Mouse (Mus musculus) hindbrain, postnatal 0 days (tissue): ENCODE measurements at regions not wholly inside any gene's neighbourhood (a gene's known extent, or its start where the extent isn't known, plus 50 kb on each side); places are given as distances from the start of the nearest gene placed in this dataset.
A peak's percentile ranks its signal among the peaks of the same experiment; 100 is the strongest.

ENCODE experiments used
- ATAC-seq: fragments of 200-750 bp; cut with Nextera tagmentation; 2 replicates; pipeline ENCODE4 v1.8.0; 2017; ENCODE audit warnings: mild to moderate bottlenecking, moderate TSS enrichment, moderate library complexity
- DNase-seq: peaks from one replicate; pipeline ENCODE4 v3.0.0-alpha.2; 2015; ENCODE audit warnings: low spot score
- H3K27ac ChIP-seq: fragments of 300-500 bp; sonication (generic); 2 replicates; pipeline ENCODE4 v1.5.1; 2014; ENCODE audit warnings: mild to moderate bottlenecking
- H3K27me3 ChIP-seq: fragments of 300-500 bp; sonication (generic); 2 replicates; pipeline ENCODE4 v1.6.1; 2014; ENCODE audit warnings: low read length, mixed read lengths; ENCODE audit not compliant: insufficient read depth
- H3K36me3 ChIP-seq: fragments of 300-500 bp; sonication (generic); 2 replicates; pipeline ENCODE4 v1.6.1; 2014; ENCODE audit warnings: low read length, mixed read lengths; ENCODE audit not compliant: insufficient read depth
- H3K4me1 ChIP-seq: fragments of 300-500 bp; sonication (generic); 2 replicates; pipeline ENCODE4 v1.6.1; 2014; ENCODE audit warnings: antibody characterized with exemption, low read length, mixed read lengths; ENCODE audit not compliant: insufficient read depth
- H3K4me2 ChIP-seq: fragments of 300-500 bp; sonication (generic); 2 replicates; pipeline ENCODE4 v1.6.1; 2014; ENCODE audit warnings: low read depth, mild to moderate bottlenecking, low read length, moderate library complexity, mixed read lengths
- H3K4me3 ChIP-seq: fragments of 300-500 bp; sonication (generic); 2 replicates; pipeline ENCODE4 v1.5.1; 2014; ENCODE audit warnings: low read length
- H3K9ac ChIP-seq: fragments of 300-500 bp; sonication (generic); replicated peaks from 2 replicates; pipeline ENCODE4 v1.6.1; 2014; ENCODE audit warnings: mild to moderate bottlenecking, low read length, moderate library complexity, mixed read lengths
- H3K9me3 ChIP-seq: fragments of 300-500 bp; sonication (generic); 2 replicates; pipeline ENCODE4 v1.6.1; 2016; ENCODE audit warnings: low read length, mixed read lengths
- CTCF ChIP-seq: IDR thresholded peaks from 2 replicates; pipeline ENCODE4 v1.5.1; 2016; ENCODE audit warnings: antibody characterized with exemption, control low read depth, low read depth
- WGBS: fragments of 180-500 bp; shearing (Covaris S2); extraction: QIAGEN DNeasy Blood & Tissue Kit; methylation state at CpG from one replicate; pipeline ENCODE4 v1.1.7; 2014; 5-methylcytosine and 5-hydroxymethylcytosine counted together

DNA sequence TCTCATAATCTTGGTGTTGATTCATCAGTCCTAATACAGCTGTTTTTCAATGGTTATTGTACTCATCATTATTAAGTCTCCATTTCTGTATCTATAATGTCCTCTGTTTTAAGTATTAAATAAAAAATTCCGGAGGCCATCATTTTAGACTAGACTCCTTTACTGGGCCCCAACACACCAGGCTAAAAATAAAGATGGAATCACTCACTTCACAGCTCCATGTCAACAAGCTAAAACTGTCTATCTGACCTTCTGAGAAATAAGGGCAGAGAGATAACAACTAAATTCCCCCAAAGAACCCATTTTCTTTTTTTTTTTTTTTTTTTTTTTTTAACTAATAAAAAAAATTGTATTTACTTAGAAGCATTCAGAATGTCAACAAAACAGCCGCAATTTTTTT is 70.5 kb upstream of the Arhgap11a start:
- WGBS = 94% methylated on average over 1 of the region's 2 CpGs
- ATAC-seq (no peak), DNase-seq (no peak)
- H3K9me3 ChIP-seq = no peaks in the 10 kb centered on the region
- H3K27ac ChIP-seq = no peak overlapping the region
- H3K4me2 ChIP-seq = no peak overlapping the region
- no peak overlapping the region for H3K4me3 ChIP-seq
- no peaks in the 10 kb centered on the region for H3K4me1 ChIP-seq
- TF ChIP-seq CTCF = no peak
- H3K36me3 ChIP-seq = no peaks in the 10 kb centered on the region
- H3K27me3 ChIP-seq = no peaks in the 10 kb centered on the region
- H3K9ac ChIP-seq = no peak overlapping the region

DNA sequence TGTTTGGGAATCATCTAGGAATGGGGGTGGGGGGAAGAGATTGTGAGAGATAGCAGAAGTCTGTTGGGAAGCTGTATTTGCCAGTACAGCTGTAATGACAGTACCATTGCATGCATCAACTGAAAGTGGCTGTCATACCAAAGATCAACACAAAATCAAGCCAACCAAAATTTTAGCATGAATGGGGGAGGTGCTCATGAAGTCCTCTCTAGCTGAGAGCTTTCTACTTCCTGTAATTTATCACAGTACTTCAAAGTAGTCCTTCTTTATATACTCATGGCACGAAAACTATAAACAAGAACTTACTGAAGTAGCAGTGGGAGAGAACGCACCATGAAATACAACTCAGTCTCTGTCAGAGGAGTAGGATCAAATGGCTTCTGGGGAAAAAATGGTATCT is 65.8 kb upstream of the Arhgap11a start:
- Histone ChIP-seq H3K9ac (no peak overlapping the region), H3K4me3 (no peak overlapping the region), H3K27ac (no peak overlapping the region), H3K4me1 (no peaks in the 10 kb centered on the region), H3K9me3 (no peaks in the 10 kb centered on the region), H3K36me3 (no peaks in the 10 kb centered on the region), H3K4me2 (no peak overlapping the region), H3K27me3 (no peaks in the 10 kb centered on the region)
- ATAC-seq = no peak
- 86% methylated on average over 2 of the region's 2 CpGs for WGBS
- DNase-seq = no peak
- TF ChIP-seq CTCF = no peak

DNA sequence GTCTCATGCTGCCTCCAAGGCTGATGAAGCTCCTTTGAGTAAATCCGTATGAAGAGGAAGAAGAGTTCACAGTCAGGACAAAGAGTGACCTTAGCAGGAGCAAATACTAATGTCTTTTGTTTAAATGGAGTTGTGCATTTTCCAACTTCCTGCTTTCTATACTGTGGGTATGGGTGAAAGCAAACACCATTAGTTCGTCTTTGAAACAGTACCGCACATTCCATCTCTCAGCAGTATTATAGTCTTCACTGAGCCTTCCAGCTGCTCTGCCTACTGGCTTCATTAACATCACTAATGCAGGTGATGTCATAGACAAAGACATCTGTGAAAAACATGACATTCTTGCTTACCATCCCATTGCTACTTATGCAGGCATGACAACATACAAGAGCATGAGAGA is 62.7 kb upstream of the Arhgap11a start:
- WGBS = 56% methylated on average over 3 of the region's 3 CpGs
- Histone ChIP-seq H3K36me3 (no peaks in the 10 kb centered on the region), H3K4me2 (no peak overlapping the region), H3K27ac (no peak overlapping the region), H3K27me3 (no peaks in the 10 kb centered on the region), H3K9me3 (no peaks in the 10 kb centered on the region), H3K4me1 (no peaks in the 10 kb centered on the region), H3K4me3 (no peak overlapping the region), H3K9ac (no peak overlapping the region)
- ATAC-seq (no peak), DNase-seq (no peak)
- no peak for TF ChIP-seq CTCF

- ATAC-seq = no peak
- H3K27ac ChIP-seq = no peak overlapping the region
- WGBS = 76% methylated on average over 4 of the region's 4 CpGs
These were observed 61.0 kb upstream of the Arhgap11a start for GRCm38 (mm10) chr2:113909502-113909901.

GRCm38 (mm10) chr2:113908636-113909035 is 60.2 kb upstream of the Arhgap11a start:
- H3K4me1 ChIP-seq = no peaks in the 10 kb centered on the region
- no peak overlapping the region for H3K27ac ChIP-seq
- H3K27me3 ChIP-seq = no peaks in the 10 kb centered on the region
- H3K9me3 ChIP-seq = no peaks in the 10 kb centered on the region
- H3K4me3 ChIP-seq = no peak overlapping the region
- no peak; the same call in 1 of the 2 replicates for ATAC-seq
- TF ChIP-seq CTCF = no peak
- H3K36me3 ChIP-seq = no peaks in the 10 kb centered on the region
- H3K9ac ChIP-seq = no peak overlapping the region
- WGBS = 69% methylated on average over 4 of the region's 4 CpGs
- DNase-seq = peak; percentile 18
- H3K4me2 ChIP-seq = no peak overlapping the region

More at GRCm38 (mm10) chr2:113909502-113909901, 61.0 kb upstream of the Arhgap11a start:
- no peak overlapping the region for H3K4me3 ChIP-seq
- TF ChIP-seq CTCF = no peak
- no peak for DNase-seq
- no peak overlapping the region for H3K4me2 ChIP-seq
- H3K4me1 ChIP-seq = no peaks in the 10 kb centered on the region
- H3K36me3 ChIP-seq = no peaks in the 10 kb centered on the region
- no peaks in the 10 kb centered on the region for H3K9me3 ChIP-seq
- H3K27me3 ChIP-seq = no peaks in the 10 kb centered on the region
- H3K9ac ChIP-seq = no peak overlapping the region

DNA sequence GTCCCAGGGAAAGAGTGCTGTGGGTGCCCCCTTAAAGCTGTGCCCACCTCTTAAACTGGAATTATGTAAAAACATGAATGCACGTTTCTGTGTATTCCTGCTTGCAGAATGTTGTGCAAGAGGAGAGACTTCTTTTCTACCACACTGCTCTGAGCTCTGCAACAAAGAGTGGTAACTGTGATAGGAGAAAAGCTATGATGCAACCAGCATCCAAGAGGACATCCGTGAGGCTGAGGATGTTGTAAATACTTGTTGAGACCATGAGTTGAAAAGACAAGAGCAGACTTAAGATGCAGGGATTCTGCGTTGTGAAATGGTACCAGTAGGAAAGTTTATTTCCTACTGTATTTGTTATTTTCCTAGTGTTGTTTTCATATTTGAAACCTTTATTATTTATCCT is 56.0 kb upstream of the Arhgap11a start:
- ATAC-seq (no peak), DNase-seq (no peak)
- Histone ChIP-seq H3K36me3 (no peaks in the 10 kb centered on the region), H3K27ac (no peak overlapping the region), H3K9me3 (no peaks in the 10 kb centered on the region), H3K4me1 (no peaks in the 10 kb centered on the region), H3K4me3 (no peak overlapping the region), H3K4me2 (no peak overlapping the region), H3K27me3 (no peaks in the 10 kb centered on the region), H3K9ac (no peak overlapping the region)
- WGBS = 77% methylated on average over 3 of the region's 3 CpGs
- no peak for TF ChIP-seq CTCF

DNA sequence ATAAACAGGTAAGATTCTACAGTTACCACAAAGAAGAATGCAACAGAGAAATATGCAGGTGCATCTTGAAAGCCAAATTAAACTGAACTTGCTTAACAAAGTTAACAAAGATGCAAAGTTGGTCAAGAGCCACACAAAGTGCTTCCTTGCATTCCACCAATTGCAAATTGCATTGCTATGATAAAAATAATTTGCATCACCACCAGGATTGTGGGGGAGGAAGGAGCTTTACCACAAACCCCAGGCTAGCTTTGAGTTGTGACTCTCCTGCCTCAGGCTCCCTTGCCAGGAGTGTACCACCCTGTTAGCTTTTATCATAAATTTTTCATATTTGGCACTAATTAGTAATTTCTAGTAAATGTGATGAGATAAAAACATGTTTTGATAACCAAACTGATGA is 55.4 kb upstream of the Arhgap11a start:
- H3K27ac ChIP-seq = no peak overlapping the region
- H3K9ac ChIP-seq = no peak overlapping the region
- H3K4me2 ChIP-seq = no peak overlapping the region
- H3K27me3 ChIP-seq = no peaks in the 10 kb centered on the region
- no peak for TF ChIP-seq CTCF
- H3K4me1 ChIP-seq = no peaks in the 10 kb centered on the region
- no peaks in the 10 kb centered on the region for H3K36me3 ChIP-seq
- H3K4me3 ChIP-seq = no peak overlapping the region
- no peaks in the 10 kb centered on the region for H3K9me3 ChIP-seq
- DNase-seq = no peak
- ATAC-seq = no peak
